Mouse (Mus musculus) ES-E14 (cell line): ENCODE measurements around the gene Gstt3. TPM values are rescaled to one million over a fixed set of nuclear protein-coding genes. Genes with fewer than 3 reads are reported as not detected.

Source experiments
- DNase-seq: peaks from one replicate; pipeline ENCODE4 v3.0.0-alpha.2; 2013; ENCODE audit warnings: low read depth, low spot score
- H3K27ac ChIP-seq: 2 replicates; pipeline ENCODE4 v1.5.1; 2012; ENCODE audit warnings: low read depth, mild to moderate bottlenecking, low read length, moderate library complexity, mixed read lengths; ENCODE audit not compliant: poor library complexity, insufficient read depth, severe bottlenecking
- H3K36me3 ChIP-seq: 2 replicates; pipeline ENCODE4 v1.6.1; 2012; ENCODE audit warnings: mild to moderate bottlenecking, low read length, moderate library complexity, mixed read lengths; ENCODE audit not compliant: control insufficient read depth, poor library complexity, insufficient read depth, severe bottlenecking
- H3K4me1 ChIP-seq, 2 experiments: fragments of 150-350 bp in 1 of 2; sonication (generic) in 1 of 2; 2 replicates each; pipeline ENCODE4 v1.6.1; 2012; ENCODE audit warnings: low read length in 2 of 2, mild to moderate bottlenecking in 1 of 2, mixed read lengths in 1 of 2; ENCODE audit not compliant: control insufficient read depth in 2 of 2, insufficient read depth in 2 of 2, poor library complexity in 1 of 2
- H3K4me3 ChIP-seq, 2 experiments: fragments of 150-350 bp in 1 of 2; sonication (generic) in 1 of 2; 2 replicates each; pipeline ENCODE4 v1.5.1; 2012; ENCODE audit warnings: low read length in 2 of 2, low read depth in 1 of 2, mild to moderate bottlenecking in 1 of 2, mixed read lengths in 1 of 2; ENCODE audit not compliant: insufficient read depth in 1 of 2, poor library complexity in 1 of 2, severe bottlenecking in 1 of 2
- H3K9ac ChIP-seq: 2 replicates; pipeline ENCODE4 v1.6.1; 2012; ENCODE audit warnings: low read depth, mild to moderate bottlenecking, low read length, mixed read lengths; ENCODE audit not compliant: poor library complexity, insufficient read depth, severe bottlenecking
- H3K9me3 ChIP-seq: fragments of 150-350 bp; sonication (generic); 2 replicates; pipeline ENCODE4 v1.6.1; 2012; ENCODE audit warnings: low read depth, mild to moderate bottlenecking, low read length; ENCODE audit not compliant: control insufficient read depth, insufficient read depth
- CHD2 ChIP-seq: IDR thresholded peaks from 2 replicates; pipeline ENCODE4 v1.6.1; 2014; ENCODE audit warnings: mild to moderate bottlenecking, low read depth, low read length, inconsistent platforms
- HCFC1 ChIP-seq: IDR thresholded peaks from 2 replicates; pipeline ENCODE4 v1.6.1; 2012; ENCODE audit warnings: low read length, inconsistent platforms, borderline replicate concordance; ENCODE audit not compliant: insufficient read depth
- MAFK ChIP-seq: IDR thresholded peaks from 2 replicates; pipeline ENCODE4 v1.6.1; 2014; ENCODE audit warnings: mild to moderate bottlenecking, low read depth, low read length, inconsistent platforms; ENCODE audit not compliant: insufficient read depth
- ZC3H11A ChIP-seq: IDR thresholded peaks from 2 replicates; pipeline ENCODE4 v1.6.1; 2012; ENCODE audit warnings: low read depth, mild to moderate bottlenecking, inconsistent platforms, low read length, borderline replicate concordance
- ZNF384 ChIP-seq: IDR thresholded peaks from 2 replicates; pipeline ENCODE4 v1.6.1; 2012; ENCODE audit warnings: low read depth, low read length, inconsistent platforms
- in situ Hi-C, 2 experiments: fragments of 600-800 bp; cut with MboI; formaldehyde crosslinking; loops; one replicate each; pipeline ENCODE4 v1.15.1; 2025; ENCODE audit warnings: low sequenced_read_pairs in 2 of 2, inconsistent platforms in 1 of 2; ENCODE audit not compliant: unreplicated experiment in 2 of 2
- total RNA-seq: library from RNA; depleted of rRNA; stranded (reverse); fragments of 300-350 nt; gene quantifications from 2 replicates; pipeline ENCODE4 v1.2.3, GENCODE M21; 2012

Gstt3 gene
- total RNA-seq, 1 experiment = 3.4 TPM

DNA sequence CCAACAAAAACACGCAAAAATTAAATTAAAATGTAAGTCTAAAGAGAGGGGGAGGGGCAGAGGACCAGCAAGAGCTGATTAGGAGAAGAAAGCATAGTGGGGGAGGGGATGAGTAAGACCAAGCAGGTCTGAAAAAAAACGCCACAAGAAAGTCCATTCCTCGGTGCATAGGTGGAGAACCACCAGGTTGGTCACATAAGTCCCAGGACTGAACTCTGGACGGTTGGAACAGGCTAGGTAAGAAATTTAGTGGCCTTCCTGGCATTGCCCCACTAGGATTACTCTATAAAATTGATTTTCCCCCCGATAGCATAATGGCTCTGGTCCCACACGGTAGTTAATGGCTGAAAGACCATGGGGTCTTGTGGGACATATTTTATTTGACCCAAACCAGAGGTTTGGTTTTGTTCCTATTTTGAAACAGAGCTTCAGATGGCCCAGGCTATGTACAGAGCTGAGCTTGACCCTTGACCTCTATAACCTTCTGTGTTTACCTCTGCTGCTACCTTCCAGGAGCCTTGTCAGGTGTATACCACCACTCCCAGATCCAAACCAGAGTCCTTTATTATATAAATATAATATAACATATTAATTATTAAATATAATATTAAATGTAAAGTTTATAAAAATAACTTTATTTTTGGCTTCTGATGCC lies 8.0 kb upstream of the Gstt3 start:
- H3K4me1 ChIP-seq = peaks cover 0 to 7% of the 10 kb centered on the region in 2 experiments; a peak in 1 of 4 replicates
- in situ Hi-C loops = no loop called here
- no peaks in the 10 kb centered on the region for H3K36me3 ChIP-seq
- no peak for DNase-seq
- no peak overlapping the region for H3K9ac ChIP-seq
- no peak overlapping the region for H3K4me3 ChIP-seq
- no peak for TF ChIP-seq HCFC1
- no peak for TF ChIP-seq ZNF384
- TF ChIP-seq CHD2 = no peak
- no peak for TF ChIP-seq ZC3H11A
- TF ChIP-seq MAFK = no peak
- H3K9me3 ChIP-seq = no peaks in the 10 kb centered on the region
- no peak overlapping the region for H3K27ac ChIP-seq

DNA sequence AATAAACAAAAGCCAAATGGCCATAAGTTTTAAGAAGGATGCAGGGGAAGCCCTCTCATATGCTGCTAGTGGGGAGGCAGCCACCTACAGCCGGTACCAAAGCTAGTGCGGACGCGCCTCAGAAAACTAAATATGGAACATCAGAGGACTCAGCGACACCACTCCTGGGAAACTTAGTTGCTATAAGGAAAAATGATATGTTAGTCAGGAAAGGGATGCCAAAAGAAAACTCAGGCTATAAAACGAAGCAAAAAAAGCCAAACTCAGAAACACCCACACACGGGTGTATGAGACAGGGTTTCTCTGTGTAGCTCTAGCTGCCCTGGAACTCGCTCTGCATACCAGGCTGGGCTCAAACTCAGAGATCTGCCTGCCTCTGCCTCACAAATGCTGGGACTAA lies 7.1 kb upstream of the Gstt3 start:
- H3K36me3 ChIP-seq = no peaks in the 10 kb centered on the region
- in situ Hi-C loops = no loop called here
- peaks cover 0 to 5% of the 10 kb centered on the region in 2 experiments; a peak in 1 of 4 replicates for H3K4me1 ChIP-seq
- H3K9ac ChIP-seq = no peak overlapping the region
- no peak overlapping the region for H3K4me3 ChIP-seq
- no peak for DNase-seq
- no peak for TF ChIP-seq ZNF384
- TF ChIP-seq ZC3H11A = no peak
- TF ChIP-seq MAFK = no peak
- TF ChIP-seq HCFC1 = no peak
- no peak for TF ChIP-seq CHD2
- H3K9me3 ChIP-seq = no peaks in the 10 kb centered on the region
- H3K27ac ChIP-seq = no peak overlapping the region

DNA sequence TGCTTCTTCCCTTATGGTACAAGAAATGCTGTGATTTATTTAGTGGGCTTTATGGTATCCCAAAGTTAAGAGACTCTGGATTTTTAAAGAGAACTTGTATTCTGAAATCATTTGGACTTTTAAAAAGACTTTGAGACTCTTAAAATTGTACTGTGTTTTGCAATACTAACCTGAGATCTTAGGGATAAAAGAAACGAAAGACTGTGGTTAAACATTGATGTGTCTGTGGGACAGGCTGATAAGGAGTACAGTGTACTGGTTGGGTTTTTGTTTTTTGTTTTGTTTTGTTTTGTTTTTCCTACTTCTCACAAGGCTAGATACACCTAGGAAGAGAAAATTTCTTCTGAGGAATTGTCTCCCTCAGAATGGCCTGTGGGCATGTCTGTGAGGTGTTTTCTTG lies 4.2 kb upstream of the Gstt3 start:
- Histone ChIP-seq H3K36me3 (no peaks in the 10 kb centered on the region), H3K27ac (no peak overlapping the region), H3K4me1 (peaks cover 0 to 5% of the 10 kb centered on the region in 2 experiments; a peak in 1 of 4 replicates), H3K9me3 (no peaks in the 10 kb centered on the region), H3K4me3 (no peak overlapping the region), H3K9ac (no peak overlapping the region)
- in situ Hi-C loops = no loop called here
- TF ChIP-seq ZNF384 (no peak), MAFK (no peak), CHD2 (no peak), ZC3H11A (no peak), HCFC1 (no peak)
- DNase-seq = no peak

DNA sequence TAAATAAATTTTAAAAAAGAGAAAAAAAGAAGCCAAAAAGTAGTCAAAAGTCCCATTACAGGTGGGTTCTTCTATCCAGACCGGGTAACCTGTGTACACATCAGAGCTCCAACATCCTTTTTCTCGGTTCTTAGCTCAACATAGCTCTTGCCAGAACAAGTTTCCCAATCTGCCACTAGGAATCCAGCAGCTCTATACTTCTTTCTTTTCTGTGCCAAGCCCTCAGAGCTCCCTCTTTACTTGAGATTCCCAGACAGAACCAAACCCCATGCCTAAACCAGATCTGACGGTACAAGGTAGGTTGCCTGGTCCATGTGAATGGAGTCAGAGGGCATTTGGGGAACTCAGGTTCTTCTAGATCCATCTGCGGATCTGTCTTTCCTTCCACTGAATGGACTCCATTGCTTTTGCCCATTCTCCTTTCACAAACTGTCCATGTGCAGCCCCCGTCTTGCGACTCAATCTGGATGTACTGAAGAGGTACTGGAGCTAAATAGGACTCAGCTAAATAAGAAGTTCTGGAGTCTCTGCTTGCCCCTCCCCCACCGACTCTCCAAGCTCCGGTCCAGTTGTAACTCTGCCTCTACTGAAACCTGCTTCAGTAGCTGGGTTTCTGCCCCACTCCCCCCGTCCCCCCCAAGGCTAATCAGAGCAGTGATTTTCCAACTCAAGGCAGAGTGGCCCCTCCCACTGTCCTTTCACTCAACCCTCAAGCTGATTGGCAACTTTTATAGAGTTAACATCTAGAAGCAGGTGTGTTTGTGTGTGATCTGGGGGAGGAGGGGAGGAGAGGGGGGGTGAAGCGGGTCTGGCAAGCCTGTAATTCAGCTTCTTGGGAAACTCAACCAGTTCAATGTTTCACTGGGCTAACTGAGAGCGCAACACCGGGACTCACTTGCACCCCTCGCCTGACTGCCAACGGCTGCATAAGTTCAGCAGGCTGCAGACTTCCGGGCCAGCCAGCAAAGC lies 1.7 kb downstream of the Gstt3 start:
- H3K4me3 ChIP-seq = 0 out of 4 replicates have a peak overlapping the region, but pooled peaks of 1 of the 2 experiments have one; percentile 1

More for the DNA sequence above, 1.7 kb downstream of the Gstt3 start:
- no peaks in the 10 kb centered on the region for H3K36me3 ChIP-seq
- in situ Hi-C loops = no loop called here
- peaks cover 7 to 8% of the 10 kb centered on the region in 2 experiments; a peak in 3 of 4 replicates for H3K4me1 ChIP-seq
- TF ChIP-seq ZC3H11A = no peak
- H3K9ac ChIP-seq = no peak overlapping the region
- DNase-seq = no peak
- H3K9me3 ChIP-seq = no peaks in the 10 kb centered on the region
- H3K27ac ChIP-seq = no peak overlapping the region
